Mouse (Mus musculus) heart, embryonic 15.5 days (tissue): ENCODE measurements around the gene 4933427D14Rik. TPM values are rescaled to one million over a fixed set of nuclear protein-coding genes. Genes with fewer than 3 reads are reported as not detected.

ENCODE experiments used
- ATAC-seq: fragments of 200-750 bp; cut with Nextera tagmentation; replicated peaks from 2 replicates; pipeline ENCODE4 v1.8.0; 2017; ENCODE audit warnings: low read depth, moderate TSS enrichment; ENCODE audit not compliant: insufficient number of reproducible peaks, insufficient read depth, low FRiP score
- H3K27ac ChIP-seq: fragments of 300-500 bp; sonication (generic); 2 replicates; pipeline ENCODE4 v1.5.1; 2015; ENCODE audit warnings: mild to moderate bottlenecking, inconsistent platforms
- H3K27me3 ChIP-seq: fragments of 300-500 bp; sonication (generic); 2 replicates; pipeline ENCODE4 v1.6.1; 2015; ENCODE audit warnings: inconsistent platforms
- H3K36me3 ChIP-seq: fragments of 300-500 bp; sonication (generic); 2 replicates; pipeline ENCODE4 v1.6.1; 2015; ENCODE audit warnings: mild to moderate bottlenecking, inconsistent platforms
- H3K4me1 ChIP-seq: fragments of 300-500 bp; sonication (generic); replicated peaks from 2 replicates; pipeline ENCODE4 v1.6.1; 2015; ENCODE audit warnings: inconsistent platforms
- H3K4me2 ChIP-seq: fragments of 300-500 bp; sonication (generic); 2 replicates; pipeline ENCODE4 v1.6.1; 2015; ENCODE audit warnings: inconsistent platforms, mild to moderate bottlenecking, moderate library complexity
- H3K4me3 ChIP-seq: fragments of 300-500 bp; sonication (generic); 2 replicates; pipeline ENCODE4 v1.5.1; 2015; ENCODE audit warnings: mild to moderate bottlenecking, inconsistent platforms
- H3K9ac ChIP-seq: fragments of 300-500 bp; sonication (generic); 2 replicates; pipeline ENCODE4 v1.6.1; 2015; ENCODE audit warnings: mild to moderate bottlenecking, inconsistent platforms
- H3K9me3 ChIP-seq: fragments of 300-500 bp; sonication (generic); replicated peaks from 2 replicates; pipeline ENCODE4 v1.6.1; 2016; ENCODE audit warnings: inconsistent platforms
- WGBS: fragments of 180-500 bp; shearing (Covaris S2); methylation state at CpG from one replicate; pipeline ENCODE4 v1.1.7; 2015; ENCODE audit warnings: mixed read lengths; 5-methylcytosine and 5-hydroxymethylcytosine counted together
- polyA plus RNA-seq: library from polyadenylated mRNA; unstranded; fragments of >200 nt; fragmentation: Nextera tagmentation; extraction: Ambion mirVana; gene quantifications from 2 replicates; pipeline ENCODE4 v1.2.1, GENCODE M21; 2015

The 4933427D14Rik gene
- polyA plus RNA-seq, 1 experiment from 2014 or later = 6.1 TPM

DNA sequence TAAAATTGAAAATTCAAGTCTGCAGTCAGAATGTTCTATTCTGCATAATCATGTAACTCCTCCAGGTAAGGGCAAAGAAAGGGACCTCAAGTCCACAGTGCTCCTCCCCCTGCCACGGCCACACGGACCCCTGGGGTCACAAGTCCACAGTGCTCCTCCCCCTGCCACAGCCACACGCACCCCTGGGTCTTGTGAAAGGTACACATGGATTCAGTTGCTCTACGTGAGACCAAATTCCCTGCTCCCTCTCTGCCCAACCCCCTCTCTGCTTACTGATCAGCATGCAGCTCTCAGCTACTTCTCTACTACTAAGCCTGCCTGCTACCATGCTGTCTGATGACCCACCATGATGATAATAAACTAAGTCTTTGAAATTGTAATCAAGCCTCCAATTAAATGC, 37.4 kb downstream of the 4933427D14Rik start:
- H3K9ac ChIP-seq = no peak overlapping the region
- H3K4me2 ChIP-seq = no peak overlapping the region
- H3K4me1 ChIP-seq = no peaks in the 10 kb centered on the region
- no peak for ATAC-seq
- no peak overlapping the region for H3K4me3 ChIP-seq
- H3K36me3 ChIP-seq = peaks cover 26% of the 10 kb centered on the region
- WGBS = 89% methylated on average over 4 of the region's 4 CpGs
- no peaks in the 10 kb centered on the region for H3K9me3 ChIP-seq
- H3K27me3 ChIP-seq = no peaks in the 10 kb centered on the region
- H3K27ac ChIP-seq = no peak overlapping the region

GRCm38 (mm10) chr11:72163198-72163597, 44.1 kb downstream of the 4933427D14Rik start:
- Histone ChIP-seq H3K4me3 (no peak overlapping the region), H3K36me3 (peaks cover 38% of the 10 kb centered on the region), H3K4me2 (no peak overlapping the region), H3K9ac (no peak overlapping the region), H3K4me1 (no peaks in the 10 kb centered on the region), H3K27me3 (no peaks in the 10 kb centered on the region), H3K27ac (no peak overlapping the region), H3K9me3 (no peaks in the 10 kb centered on the region)
- 87% methylated on average over 2 of the region's 2 CpGs for WGBS
- no peak for ATAC-seq

DNA sequence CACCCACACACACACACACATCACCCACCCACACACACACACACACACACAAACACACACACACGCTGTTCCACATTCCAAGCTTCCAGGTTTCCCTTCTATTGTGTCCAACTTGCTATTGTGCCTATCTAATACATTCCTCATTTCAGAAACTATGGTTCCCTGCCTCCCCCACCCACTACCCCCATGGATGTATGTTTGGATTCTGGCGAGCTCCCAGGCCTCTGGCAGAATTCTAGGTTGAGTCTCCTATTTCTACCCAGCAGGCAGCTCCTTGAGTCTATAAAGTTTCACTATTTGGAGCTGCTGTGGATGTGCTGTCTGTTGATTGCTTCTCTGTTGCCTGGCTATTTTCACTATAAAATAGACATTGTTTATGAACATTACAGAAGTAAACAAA, 50.6 kb downstream of the 4933427D14Rik start:
- no peaks in the 10 kb centered on the region for H3K27me3 ChIP-seq
- no peak overlapping the region for H3K4me3 ChIP-seq
- H3K9me3 ChIP-seq = no peaks in the 10 kb centered on the region
- peaks cover 29% of the 10 kb centered on the region for H3K36me3 ChIP-seq
- H3K9ac ChIP-seq = no peak overlapping the region
- ATAC-seq = no peak
- 54% methylated on average over 2 of the region's 2 CpGs for WGBS
- H3K27ac ChIP-seq = no peak overlapping the region
- H3K4me2 ChIP-seq = no peak overlapping the region
- no peaks in the 10 kb centered on the region for H3K4me1 ChIP-seq

- no peak for ATAC-seq
- Histone ChIP-seq H3K4me1 (no peaks in the 10 kb centered on the region), H3K4me3 (no peak overlapping the region), H3K9ac (no peak overlapping the region), H3K4me2 (no peak overlapping the region), H3K27ac (no peak overlapping the region), H3K36me3 (peaks cover 27% of the 10 kb centered on the region), H3K27me3 (no peaks in the 10 kb centered on the region), H3K9me3 (no peaks in the 10 kb centered on the region)
- WGBS = 87% methylated on average over 4 of the region's 4 CpGs
These were observed 51.3 kb downstream of the 4933427D14Rik start for GRCm38 (mm10) chr11:72155981-72156428.

GRCm38 (mm10) chr11:72155186-72155980, 51.9 kb downstream of the 4933427D14Rik start:
- Histone ChIP-seq H3K27me3 (no peaks in the 10 kb centered on the region), H3K36me3 (peaks cover 27% of the 10 kb centered on the region), H3K4me1 (no peaks in the 10 kb centered on the region), H3K4me3 (no peak overlapping the region), H3K27ac (no peak overlapping the region), H3K9me3 (no peaks in the 10 kb centered on the region), H3K9ac (no peak overlapping the region), H3K4me2 (no peak overlapping the region)
- WGBS = 77% methylated on average over 11 of the region's 11 CpGs
- ATAC-seq = no peak

GRCm38 (mm10) chr11:72153122-72153862, 54.0 kb downstream of the 4933427D14Rik start:
- H3K4me1 ChIP-seq = no peaks in the 10 kb centered on the region
- 79% methylated on average over 12 of the region's 12 CpGs for WGBS
- H3K36me3 ChIP-seq = peaks cover 22% of the 10 kb centered on the region
- no peaks in the 10 kb centered on the region for H3K27me3 ChIP-seq
- no peak for ATAC-seq
- no peak overlapping the region for H3K4me3 ChIP-seq
- no peaks in the 10 kb centered on the region for H3K9me3 ChIP-seq
- no peak overlapping the region for H3K27ac ChIP-seq
- no peak overlapping the region for H3K9ac ChIP-seq
- no peak overlapping the region for H3K4me2 ChIP-seq

GRCm38 (mm10) chr11:72151120-72151519, 56.1 kb downstream of the 4933427D14Rik start:
- H3K9ac ChIP-seq = no peak overlapping the region
- H3K4me1 ChIP-seq = no peaks in the 10 kb centered on the region
- peaks cover 15% of the 10 kb centered on the region for H3K36me3 ChIP-seq
- ATAC-seq = no peak; the same call in 1 of the 2 replicates
- H3K27me3 ChIP-seq = no peaks in the 10 kb centered on the region
- H3K27ac ChIP-seq = no peak overlapping the region
- H3K9me3 ChIP-seq = no peaks in the 10 kb centered on the region
- H3K4me3 ChIP-seq = no peak overlapping the region
- WGBS = 47% methylated on average over 2 of the region's 2 CpGs
- no peak overlapping the region for H3K4me2 ChIP-seq

DNA sequence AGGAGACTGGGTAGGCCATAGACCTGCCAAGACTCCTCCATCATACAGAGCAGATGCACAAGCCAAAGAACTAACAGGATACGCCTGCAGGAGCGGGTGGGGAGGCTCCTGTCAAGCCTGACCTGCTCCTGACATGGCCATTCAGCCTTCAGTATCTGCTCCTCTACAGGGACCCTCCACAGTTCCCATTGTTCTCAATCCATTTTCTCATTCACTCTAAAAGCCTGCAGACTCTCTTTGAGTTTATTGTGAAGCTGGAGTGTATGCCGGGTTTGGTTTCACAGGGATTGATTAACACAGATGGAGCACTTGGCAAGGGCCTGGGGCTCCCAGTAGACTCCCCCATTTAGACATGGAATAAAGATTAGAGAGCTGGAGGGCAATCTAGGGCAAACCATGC, 59.3 kb downstream of the 4933427D14Rik start:
- ATAC-seq = no peak
- 54% methylated on average over 3 of the region's 3 CpGs for WGBS
- H3K27me3 ChIP-seq = 0 out of 2 replicates have a peak, but pooled peaks cover 2% of the 10 kb centered on the region
- H3K4me1 ChIP-seq = no peaks in the 10 kb centered on the region
- no peak overlapping the region for H3K4me3 ChIP-seq
- H3K9ac ChIP-seq = no peak overlapping the region
- H3K27ac ChIP-seq = no peak overlapping the region
- H3K4me2 ChIP-seq = no peak overlapping the region
- no peaks in the 10 kb centered on the region for H3K36me3 ChIP-seq
- H3K9me3 ChIP-seq = no peaks in the 10 kb centered on the region

- no peak overlapping the region for H3K27ac ChIP-seq
- ATAC-seq = no peak
- no peaks in the 10 kb centered on the region for H3K4me1 ChIP-seq
- H3K4me3 ChIP-seq = no peak overlapping the region
- WGBS = 83% methylated on average over 1 of the region's 1 CpGs
- H3K9me3 ChIP-seq = no peaks in the 10 kb centered on the region
- H3K27me3 ChIP-seq = 0 out of 2 replicates have a peak, but pooled peaks cover 2% of the 10 kb centered on the region
- no peaks in the 10 kb centered on the region for H3K36me3 ChIP-seq
- no peak overlapping the region for H3K4me2 ChIP-seq
- no peak overlapping the region for H3K9ac ChIP-seq
These were observed 61.4 kb downstream of the 4933427D14Rik start for GRCm38 (mm10) chr11:72145877-72146248.

GRCm38 (mm10) chr11:72145182-72145876, 61.9 kb downstream of the 4933427D14Rik start:
- 5% methylated on average over 2 of the region's 2 CpGs for WGBS
- Histone ChIP-seq H3K4me2 (no peak overlapping the region), H3K27me3 (0 out of 2 replicates have a peak, but pooled peaks cover 2% of the 10 kb centered on the region), H3K4me3 (no peak overlapping the region), H3K9me3 (no peaks in the 10 kb centered on the region), H3K36me3 (no peaks in the 10 kb centered on the region), H3K9ac (no peak overlapping the region), H3K4me1 (no peaks in the 10 kb centered on the region), H3K27ac (no peak overlapping the region)
- ATAC-seq = no peak

DNA sequence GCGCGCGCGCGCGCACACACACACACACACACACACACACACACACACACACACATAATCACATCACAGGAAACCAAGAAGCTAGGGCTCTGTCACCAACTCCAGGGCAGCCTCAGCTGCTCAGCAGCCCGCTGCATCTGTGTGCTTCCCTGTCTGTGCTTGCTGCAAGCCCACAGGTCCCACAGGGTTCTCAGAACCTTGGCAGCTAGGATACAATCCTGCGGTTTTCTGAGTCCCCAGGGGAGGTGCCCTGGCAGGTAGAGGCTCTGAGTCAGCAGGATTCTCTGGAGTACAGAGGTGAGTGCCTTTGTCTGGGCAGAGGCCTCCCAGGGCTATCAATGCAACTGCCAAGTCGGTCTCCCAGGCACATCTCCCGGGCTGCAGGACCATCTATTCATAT, 64.4 kb downstream of the 4933427D14Rik start:
- Histone ChIP-seq H3K4me1 (no peaks in the 10 kb centered on the region), H3K27me3 (0 out of 2 replicates have a peak, but pooled peaks cover 6% of the 10 kb centered on the region), H3K27ac (no peak overlapping the region), H3K4me2 (no peak overlapping the region), H3K9me3 (no peaks in the 10 kb centered on the region), H3K4me3 (no peak overlapping the region), H3K9ac (no peak overlapping the region), H3K36me3 (no peaks in the 10 kb centered on the region)
- 55% methylated on average over 10 of the region's 10 CpGs for WGBS
- no peak for ATAC-seq
